Mouse (Mus musculus) stomach, postnatal 0 days (tissue): ENCODE data around the gene Bach1. TPM values are rescaled to one million over a fixed set of nuclear protein-coding genes. Genes with fewer than 3 reads are reported as not detected.

Experiments used
- ATAC-seq: fragments of 200-750 bp; cut with Nextera tagmentation; 2 replicates; pipeline ENCODE4 v1.8.0; 2017; ENCODE audit not compliant: low FRiP score, low TSS enrichment
- DNase-seq: peaks from one replicate; pipeline ENCODE4 v3.0.0-alpha.2; 2016; ENCODE audit warnings: low spot score
- H3K27ac ChIP-seq: fragments of 300-500 bp; sonication (generic); replicated peaks from 2 replicates; pipeline ENCODE4 v1.5.1; 2014; ENCODE audit warnings: mild to moderate bottlenecking, control low read depth
- H3K27me3 ChIP-seq: fragments of 300-500 bp; sonication (generic); 2 replicates; pipeline ENCODE4 v1.6.1; 2014; ENCODE audit warnings: low read length; ENCODE audit not compliant: control insufficient read depth, insufficient read depth
- H3K36me3 ChIP-seq: fragments of 300-500 bp; sonication (generic); 2 replicates; pipeline ENCODE4 v1.6.1; 2014; ENCODE audit warnings: low read length, mixed read lengths; ENCODE audit not compliant: control insufficient read depth, insufficient read depth
- H3K4me1 ChIP-seq: fragments of 300-500 bp; sonication (generic); replicated peaks from 2 replicates; pipeline ENCODE4 v1.6.1; 2014; ENCODE audit warnings: antibody characterized with exemption; ENCODE audit not compliant: control insufficient read depth, insufficient read depth
- H3K4me2 ChIP-seq: fragments of 300-500 bp; sonication (generic); replicated peaks from 2 replicates; pipeline ENCODE4 v1.6.1; 2014; ENCODE audit warnings: low read depth, mild to moderate bottlenecking, control low read depth, moderate library complexity
- H3K4me3 ChIP-seq: fragments of 300-500 bp; sonication (generic); 2 replicates; pipeline ENCODE4 v1.5.1; 2014; ENCODE audit warnings: low read depth, low read length, control low read depth
- H3K9ac ChIP-seq: fragments of 300-500 bp; sonication (generic); 2 replicates; pipeline ENCODE4 v1.6.1; 2014; ENCODE audit warnings: mild to moderate bottlenecking, low read length, control low read depth, mixed read lengths
- H3K9me3 ChIP-seq: fragments of 300-500 bp; sonication (generic); 2 replicates; pipeline ENCODE4 v1.6.1; 2016; ENCODE audit warnings: low read length; ENCODE audit not compliant: control insufficient read depth
- CTCF ChIP-seq: IDR thresholded peaks from 2 replicates; pipeline ENCODE4 v1.5.1; 2016; ENCODE audit warnings: antibody characterized with exemption, low read depth, mild to moderate bottlenecking, moderate library complexity
- EP300 ChIP-seq: optimal IDR thresholded peaks from 2 replicates; pipeline ENCODE3; 2016; ENCODE audit warnings: antibody characterized with exemption
- WGBS: fragments of 180-500 bp; shearing (Covaris S2); extraction: QIAGEN DNeasy Blood & Tissue Kit; methylation state at CpG from one replicate; pipeline ENCODE4 v1.1.7; 2014; 5-methylcytosine and 5-hydroxymethylcytosine counted together
- polyA plus RNA-seq: library from polyadenylated mRNA; unstranded; fragments of >200 nt; fragmentation: Nextera tagmentation; extraction: Ambion mirVana; gene quantifications from 2 replicates; pipeline ENCODE4 v1.2.1, GENCODE M21; 2015

Bach1 gene
- polyA plus RNA-seq, 1 experiment from 2014 or later = 5.3 TPM

DNA sequence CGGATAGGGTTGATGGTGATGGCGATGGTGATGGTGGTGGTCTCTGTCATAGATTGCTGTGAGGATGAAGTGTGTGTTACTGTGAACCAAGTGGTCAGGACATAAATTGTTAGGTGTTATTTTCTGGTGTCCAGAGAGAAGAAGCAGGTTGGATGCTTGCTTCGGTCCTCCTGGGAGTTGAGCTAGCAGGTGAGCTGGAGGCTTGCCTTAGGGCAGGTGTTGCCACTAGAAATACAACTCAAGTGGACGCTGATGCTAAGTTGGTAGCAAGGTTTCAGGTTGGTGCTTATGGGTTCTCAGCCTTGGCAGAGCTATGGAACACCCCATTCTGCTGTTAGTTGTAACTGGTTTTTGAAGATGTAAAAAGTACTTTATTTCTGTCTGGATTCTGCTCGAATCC, 4.1 kb downstream of the Bach1 start:
- Histone ChIP-seq H3K4me1 (peaks cover 10% of the 10 kb centered on the region), H3K9ac (no peak overlapping the region), H3K4me2 (no peak overlapping the region), H3K36me3 (no peaks in the 10 kb centered on the region), H3K9me3 (no peaks in the 10 kb centered on the region), H3K27me3 (no peaks in the 10 kb centered on the region), H3K27ac (no peak overlapping the region), H3K4me3 (no peak overlapping the region)
- ATAC-seq = no peak
- TF ChIP-seq EP300 (no peak), CTCF (no peak)
- DNase-seq = no peak
- 92% methylated on average over 5 of the region's 5 CpGs for WGBS

DNA sequence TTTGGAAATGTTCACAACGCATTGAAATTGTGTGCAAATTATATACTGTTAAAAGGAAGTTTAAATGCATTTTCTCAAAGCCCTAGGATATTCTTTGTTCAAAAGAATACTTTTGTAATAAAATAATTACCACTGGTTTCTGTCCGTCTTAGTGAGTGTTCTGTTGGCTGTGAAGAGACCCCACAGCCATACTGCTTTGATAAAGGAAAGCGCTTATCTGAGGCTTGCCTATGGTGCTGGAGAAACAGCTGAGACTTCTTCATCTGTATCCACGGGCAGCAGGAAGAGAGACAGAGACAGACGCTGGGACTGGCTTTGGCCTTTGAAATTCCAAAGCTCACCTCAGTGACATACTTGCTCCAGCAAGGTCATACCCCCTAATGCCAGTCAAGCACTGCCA, 5.5 kb downstream of the Bach1 start:
- Histone ChIP-seq H3K4me2 (no peak overlapping the region), H3K27me3 (no peaks in the 10 kb centered on the region), H3K36me3 (no peaks in the 10 kb centered on the region), H3K9ac (no peak overlapping the region), H3K4me3 (no peak overlapping the region), H3K9me3 (no peaks in the 10 kb centered on the region), H3K27ac (no peak overlapping the region), H3K4me1 (peaks cover 10% of the 10 kb centered on the region)
- TF ChIP-seq CTCF = no peak
- TF ChIP-seq EP300 = no peak
- ATAC-seq (no peak), DNase-seq (no peak)
- WGBS = 79% methylated on average over 5 of the region's 5 CpGs

- 33% methylated on average over 19 of the region's 19 CpGs for WGBS
- TF ChIP-seq CTCF = no peak
- no peak for TF ChIP-seq EP300
- Histone ChIP-seq H3K27ac (no peak overlapping the region), H3K27me3 (no peaks in the 10 kb centered on the region), H3K36me3 (no peaks in the 10 kb centered on the region), H3K4me1 (peaks cover 10% of the 10 kb centered on the region), H3K9ac (no peak overlapping the region), H3K4me2 (no peak overlapping the region; the same call in 1 of the 2 replicates), H3K4me3 (no peak overlapping the region), H3K9me3 (no peaks in the 10 kb centered on the region)
- DNase-seq (no peak), ATAC-seq (no peak; the same call in 1 of the 2 replicates)
Measured at GRCm38 (mm10) chr16:87705892-87706589, 7.3 kb downstream of the Bach1 start.

DNA sequence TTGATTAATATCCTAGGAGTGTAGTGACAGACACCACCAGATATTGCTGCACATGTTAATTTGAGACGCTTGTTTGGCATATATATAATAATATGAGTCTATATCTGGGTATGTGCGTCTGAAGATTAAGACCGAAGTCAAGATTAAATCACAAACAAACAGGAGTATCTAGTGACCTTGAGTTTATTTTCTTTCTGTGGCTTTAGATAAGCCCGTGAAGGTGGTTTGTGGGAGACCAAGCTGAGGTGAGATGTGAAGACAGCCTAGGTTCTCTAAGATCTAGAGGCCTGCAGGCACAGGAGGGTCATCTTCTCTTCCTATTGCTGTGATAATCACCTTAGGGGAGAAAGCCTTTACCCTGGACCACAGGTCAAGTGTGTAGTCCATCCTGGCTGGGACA, 8.6 kb downstream of the Bach1 start:
- Histone ChIP-seq H3K9me3 (no peaks in the 10 kb centered on the region), H3K27me3 (no peaks in the 10 kb centered on the region), H3K4me3 (no peak overlapping the region), H3K27ac (no peak overlapping the region), H3K4me1 (peaks cover 10% of the 10 kb centered on the region), H3K9ac (no peak overlapping the region), H3K36me3 (no peaks in the 10 kb centered on the region), H3K4me2 (no peak overlapping the region)
- WGBS = 64% methylated on average over 4 of the region's 4 CpGs
- no peak for DNase-seq
- no peak for TF ChIP-seq EP300
- TF ChIP-seq CTCF = no peak
- ATAC-seq = no peak

DNA sequence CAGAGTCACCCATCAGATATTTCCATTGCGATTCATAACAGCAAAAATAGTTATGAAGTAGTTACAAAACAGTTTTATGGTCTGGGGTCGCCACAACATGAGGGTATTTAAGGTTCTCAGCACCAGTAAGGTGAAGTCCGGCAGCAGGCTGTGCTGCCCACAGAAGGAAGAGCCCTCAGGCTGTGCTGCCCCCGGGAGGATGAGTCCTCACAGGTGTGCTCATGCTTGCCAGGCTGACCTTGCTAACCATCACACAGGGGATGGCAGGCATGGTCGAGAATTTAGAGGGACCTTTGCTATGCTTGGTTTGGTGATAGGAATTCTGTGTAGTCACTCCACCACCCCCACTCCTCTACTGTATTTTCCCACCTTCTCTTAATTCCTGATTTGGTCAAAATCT, 9.8 kb downstream of the Bach1 start:
- Histone ChIP-seq H3K27ac (no peak overlapping the region), H3K4me3 (no peak overlapping the region), H3K9me3 (no peaks in the 10 kb centered on the region), H3K4me1 (peaks cover 11% of the 10 kb centered on the region), H3K4me2 (no peak overlapping the region), H3K36me3 (no peaks in the 10 kb centered on the region), H3K27me3 (no peaks in the 10 kb centered on the region), H3K9ac (no peak overlapping the region)
- ATAC-seq (no peak), DNase-seq (no peak)
- 80% methylated on average over 5 of the region's 5 CpGs for WGBS
- TF ChIP-seq CTCF (no peak), EP300 (no peak)

GRCm38 (mm10) chr16:87709144-87709543, 10.4 kb downstream of the Bach1 start:
- DNase-seq (no peak), ATAC-seq (no peak)
- Histone ChIP-seq H3K27ac (no peak overlapping the region), H3K9me3 (no peaks in the 10 kb centered on the region), H3K36me3 (no peaks in the 10 kb centered on the region), H3K4me1 (peaks cover 14% of the 10 kb centered on the region), H3K4me2 (no peak overlapping the region), H3K4me3 (no peak overlapping the region), H3K27me3 (no peaks in the 10 kb centered on the region), H3K9ac (no peak overlapping the region)
- TF ChIP-seq EP300 (no peak), CTCF (no peak)
- 47% methylated on average over 5 of the region's 5 CpGs for WGBS
